Mouse (Mus musculus): ENCODE data around the gene Lingo2. TPM values are rescaled to one million over a fixed set of nuclear protein-coding genes. Genes with fewer than 3 reads are reported as not detected.

Gene Lingo2
- total and polyA plus RNA-seq, 3 experiments: not detected

GRCm38 (mm10) chr4:35884946-35885460, 1066.5 kb downstream of the Lingo2 start:
- dilution Hi-C loops (cut with MboI; ENCODE audit: extremely low pct_ligation_motif_present, extremely low pct_unique_long_range_greater_than_20kb, low sequenced_read_pairs): no loop called here
- no peak overlapping the region for H3K27ac ChIP-seq (ENCODE audit: insufficient read depth, low read depth)
- H3K4me3 ChIP-seq (replicated peaks in 1 of 3; ENCODE audit: low read depth in 2 of 3, low read length in 2 of 3, poor library complexity in 1 of 3): no peak overlapping the region
- no peak overlapping the region for H3K4me2 ChIP-seq (ENCODE audit: insufficient read depth, low read depth, poor library complexity, severe bottlenecking)
- no peaks in the 10 kb centered on the region for H3K4me1 ChIP-seq (ENCODE audit: control insufficient read depth in 1 of 2, insufficient read depth in 2 of 2)
- H3K9me3 ChIP-seq (replicated peaks; ENCODE audit: low read length): peaks cover 6% of the 10 kb centered on the region
- no peak for DNase-seq (ENCODE audit: extremely low read depth)
- in situ Hi-C loops (cut with MboI; ENCODE audit: low pct_ligation_motif_present, low pct_unique_long_range_greater_than_20kb, low sequenced_read_pairs): no loop called here
- no peak overlapping the region for H3K9ac ChIP-seq (ENCODE audit: insufficient read depth, low read depth)
- H3K79me2 ChIP-seq (replicated peaks; ENCODE audit: control insufficient read depth, extremely low read depth, insufficient read depth, poor library complexity, severe bottlenecking): no peaks in the 10 kb centered on the region
- TF ChIP-seq USF1 (IDR thresholded peaks at IDR 0.05; ENCODE audit: low read depth, low read length) (no peak), MYC (IDR thresholded peaks at IDR 0.05; ENCODE audit: low read depth, low read length) (no peak), ZNF384 (IDR thresholded peaks at IDR 0.05; ENCODE audit: low read depth, low read length) (no peak), ZC3H11A (IDR thresholded peaks at IDR 0.05; ENCODE audit: low read depth, low read length) (no peak), RCOR1 (conservative IDR thresholded peaks at IDR 0.05; ENCODE audit: low read depth, low read length) (no peak)
- no peaks in the 10 kb centered on the region for H3K36me3 ChIP-seq (replicated peaks in 1 of 2; ENCODE audit: control insufficient read depth in 1 of 2, insufficient read depth in 1 of 2, low read length in 1 of 2)
- no peaks in the 10 kb centered on the region for H3K27me3 ChIP-seq (replicated peaks)

GRCm38 (mm10) chr4:35846518-35846917, 1105.0 kb downstream of the Lingo2 start:
- Histone ChIP-seq H3K4me2 (ENCODE audit: insufficient read depth, low read depth, poor library complexity, severe bottlenecking) (no peak overlapping the region), H3K79me2 (replicated peaks; ENCODE audit: control insufficient read depth, extremely low read depth, insufficient read depth, poor library complexity, severe bottlenecking) (no peaks in the 10 kb centered on the region), H3K4me1 (ENCODE audit: control insufficient read depth in 1 of 2, insufficient read depth in 2 of 2) (no peaks in the 10 kb centered on the region), H3K9ac (ENCODE audit: insufficient read depth, low read depth) (no peak overlapping the region), H3K27me3 (replicated peaks) (no peaks in the 10 kb centered on the region), H3K36me3 (replicated peaks in 1 of 2; ENCODE audit: control insufficient read depth in 1 of 2, insufficient read depth in 1 of 2, low read length in 1 of 2) (no peaks in the 10 kb centered on the region), H3K9me3 (replicated peaks; ENCODE audit: low read length) (peaks cover 4% of the 10 kb centered on the region), H3K4me3 (replicated peaks in 1 of 3; ENCODE audit: low read depth in 2 of 3, low read length in 2 of 3, poor library complexity in 1 of 3) (no peak overlapping the region), H3K27ac (ENCODE audit: insufficient read depth, low read depth) (no peak overlapping the region)
- dilution Hi-C loops (cut with MboI; ENCODE audit: extremely low pct_ligation_motif_present, extremely low pct_unique_long_range_greater_than_20kb, low sequenced_read_pairs): no loop called here
- no peak for DNase-seq (ENCODE audit: extremely low read depth)
- in situ Hi-C loops (cut with MboI; ENCODE audit: low pct_ligation_motif_present, low pct_unique_long_range_greater_than_20kb, low sequenced_read_pairs): no loop called here
- TF ChIP-seq NRF1 (IDR thresholded peaks at IDR 0.05; ENCODE audit: low read depth, low read length) (no peak), ZKSCAN1 (IDR thresholded peaks at IDR 0.05; ENCODE audit: borderline replicate concordance, low read depth, low read length) (no peak), USF1 (IDR thresholded peaks at IDR 0.05; ENCODE audit: low read depth, low read length) (no peak), ZMIZ1 (IDR thresholded peaks at IDR 0.05; ENCODE audit: low read depth, low read length) (no peak), CHD2 (IDR thresholded peaks at IDR 0.05; ENCODE audit: low read length) (no peak), UBTF (IDR thresholded peaks at IDR 0.05; ENCODE audit: low read depth, low read length) (no peak), MXI1 (IDR thresholded peaks at IDR 0.05; ENCODE audit: low read depth, low read length) (no peak), JUND (conservative IDR thresholded peaks at IDR 0.05; ENCODE audit: low read depth, low read length) (no peak)

DNA sequence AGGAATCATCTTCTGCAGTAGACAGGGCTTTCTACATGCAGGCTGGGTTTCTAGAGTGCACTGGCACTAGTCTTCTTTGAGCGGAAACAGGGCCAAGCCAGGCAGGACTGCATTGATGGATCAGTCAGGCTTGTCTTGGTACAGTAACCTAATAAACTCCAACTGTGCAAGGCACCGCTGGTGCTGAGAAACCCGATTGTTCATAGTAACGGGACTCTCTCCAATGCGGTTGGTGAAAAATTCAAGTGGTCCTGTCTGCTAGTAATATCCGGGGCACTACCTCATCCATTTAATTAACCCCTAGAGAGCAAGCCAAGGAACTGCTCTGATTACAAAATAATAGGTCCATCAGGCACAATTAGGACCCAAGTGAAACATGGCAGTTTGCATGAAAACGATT, 1106.4 kb downstream of the Lingo2 start:
- Histone ChIP-seq H3K79me2 (replicated peaks; ENCODE audit: control insufficient read depth, extremely low read depth, insufficient read depth, poor library complexity, severe bottlenecking) (no peaks in the 10 kb centered on the region), H3K4me3 (replicated peaks in 1 of 3; ENCODE audit: low read depth in 2 of 3, low read length in 2 of 3, poor library complexity in 1 of 3) (no peak overlapping the region), H3K9me3 (replicated peaks; ENCODE audit: low read length) (peaks cover 4% of the 10 kb centered on the region), H3K9ac (ENCODE audit: insufficient read depth, low read depth) (no peak overlapping the region), H3K36me3 (replicated peaks in 1 of 2; ENCODE audit: control insufficient read depth in 1 of 2, insufficient read depth in 1 of 2, low read length in 1 of 2) (no peaks in the 10 kb centered on the region), H3K27me3 (replicated peaks) (no peaks in the 10 kb centered on the region), H3K27ac (ENCODE audit: insufficient read depth, low read depth) (no peak overlapping the region), H3K4me1 (ENCODE audit: control insufficient read depth in 1 of 2, insufficient read depth in 2 of 2) (no peaks in the 10 kb centered on the region), H3K4me2 (ENCODE audit: insufficient read depth, low read depth, poor library complexity, severe bottlenecking) (no peak overlapping the region)
- dilution Hi-C loops (cut with MboI; ENCODE audit: extremely low pct_ligation_motif_present, extremely low pct_unique_long_range_greater_than_20kb, low sequenced_read_pairs) (no loop called here), in situ Hi-C loops (cut with MboI; ENCODE audit: low pct_ligation_motif_present, low pct_unique_long_range_greater_than_20kb, low sequenced_read_pairs) (no loop called here)
- no peak for TF ChIP-seq KAT2A (IDR thresholded peaks at IDR 0.05; ENCODE audit: insufficient replicate concordance, low read length)
- TF ChIP-seq MAFK (IDR thresholded peaks at IDR 0.05; ENCODE audit: insufficient replicate concordance, low read length): no peak
- TF ChIP-seq E2F4 (IDR thresholded peaks at IDR 0.05; ENCODE audit: insufficient replicate concordance, low read depth, low read length): no peak
- TF ChIP-seq ZC3H11A (IDR thresholded peaks at IDR 0.05; ENCODE audit: low read depth, low read length): no peak
- TF ChIP-seq MYC (IDR thresholded peaks at IDR 0.05; ENCODE audit: low read depth, low read length): no peak
- no peak for TF ChIP-seq JUND (conservative IDR thresholded peaks at IDR 0.05; ENCODE audit: low read depth, low read length)
- TF ChIP-seq ETS1 (conservative IDR thresholded peaks at IDR 0.05; ENCODE audit: low read depth, low read length): no peak
- no peak for TF ChIP-seq UBTF (IDR thresholded peaks at IDR 0.05; ENCODE audit: low read depth, low read length)
- no peak for TF ChIP-seq ZKSCAN1 (IDR thresholded peaks at IDR 0.05; ENCODE audit: borderline replicate concordance, low read depth, low read length)
- no peak for TF ChIP-seq USF2 (conservative IDR thresholded peaks at IDR 0.05; ENCODE audit: low read depth, low read length)
- TF ChIP-seq CHD1 (IDR thresholded peaks at IDR 0.05; ENCODE audit: low read depth, low read length): no peak
- no peak for DNase-seq (ENCODE audit: extremely low read depth)
